Mouse (Mus musculus) myocyte (in vitro differentiated cells): ENCODE measurements at regions not wholly inside any gene's neighbourhood (a gene's known extent, or its start where the extent isn't known, plus 50 kb on each side); places are given as distances from the start of the nearest gene placed in this dataset.

Experiments
- H3K27me3 ChIP-seq: one replicate; pipeline ENCODE4 v1.6.1; 2011; ENCODE audit not compliant: control insufficient read depth, insufficient read depth, insufficient read length
- H3K36me3 ChIP-seq: one replicate; pipeline ENCODE4 v1.6.1; 2011; ENCODE audit not compliant: control insufficient read depth, insufficient read depth
- H3K4me2 ChIP-seq: one replicate; pipeline ENCODE4 v1.6.1; 2011; ENCODE audit warnings: low read depth, control low read depth
- H3K4me3 ChIP-seq: one replicate; pipeline ENCODE4 v1.5.1; 2011; ENCODE audit warnings: mild to moderate bottlenecking, control low read depth, moderate library complexity
- H3K79me2 ChIP-seq: one replicate; pipeline ENCODE4 v1.6.1; 2011; ENCODE audit not compliant: control insufficient read depth, insufficient read depth
- H3ac ChIP-seq: one replicate; pipeline ENCODE4 v1.6.1; 2011; ENCODE audit not compliant: control insufficient read depth, insufficient read length
- CEBPB ChIP-seq: IDR thresholded peaks from 2 replicates; pipeline ENCODE4 v1.6.1; 2011; ENCODE audit warnings: mild to moderate bottlenecking, moderate library complexity; ENCODE audit not compliant: poor library complexity, insufficient read depth, severe bottlenecking
- E2F4 ChIP-seq: IDR thresholded peaks from one replicate; pipeline ENCODE4 v1.6.1; 2011; ENCODE audit warnings: mild to moderate bottlenecking, control low read depth, moderate library complexity; ENCODE audit not compliant: insufficient read depth
- MAX ChIP-seq: IDR thresholded peaks from one replicate; pipeline ENCODE4 v1.6.1; 2011; ENCODE audit warnings: low read depth, mild to moderate bottlenecking, control low read depth
- MYOD1 ChIP-seq, 3 experiments: IDR thresholded peaks; one replicate each; pipeline ENCODE4 v1.6.1; 2011; ENCODE audit warnings: control low read depth in 2 of 3, low read depth in 2 of 3, mild to moderate bottlenecking in 2 of 3, moderate library complexity in 1 of 3; ENCODE audit not compliant: insufficient read length in 2 of 3, control insufficient read depth in 1 of 3
- MYOG ChIP-seq, 3 experiments: IDR thresholded peaks; one replicate each; pipeline ENCODE4 v1.6.1; 2011; ENCODE audit warnings: control low read depth in 2 of 3, low read depth in 2 of 3, mild to moderate bottlenecking in 2 of 3; ENCODE audit not compliant: insufficient read length in 2 of 3, control insufficient read depth in 1 of 3, insufficient read depth in 1 of 3
- POLR2A ChIP-seq: IDR thresholded peaks from one replicate; pipeline ENCODE4 v1.6.1; 2011; ENCODE audit warnings: low read depth, mild to moderate bottlenecking, control low read depth, moderate library complexity; ENCODE audit not compliant: insufficient read length
- POLR2AphosphoS2 ChIP-seq: IDR thresholded peaks from one replicate; pipeline ENCODE4 v1.6.1; 2011; ENCODE audit warnings: low read depth, control low read depth; ENCODE audit not compliant: insufficient read length
- REST ChIP-seq: IDR thresholded peaks from one replicate; pipeline ENCODE4 v1.6.1; 2011; ENCODE audit warnings: mild to moderate bottlenecking, control low read depth, moderate library complexity; ENCODE audit not compliant: insufficient read depth, insufficient read length
- SRF ChIP-seq: IDR thresholded peaks from one replicate; pipeline ENCODE4 v1.6.1; 2011; ENCODE audit warnings: low read depth; ENCODE audit not compliant: control insufficient read depth, insufficient read length
- TCF12 ChIP-seq: IDR thresholded peaks from one replicate; pipeline ENCODE4 v1.6.1; 2011; ENCODE audit warnings: mild to moderate bottlenecking, control low read depth; ENCODE audit not compliant: poor library complexity, insufficient read depth, severe bottlenecking
- TCF3 ChIP-seq: IDR thresholded peaks from one replicate; pipeline ENCODE4 v1.6.1; 2011; ENCODE audit warnings: low read depth, control low read depth; ENCODE audit not compliant: insufficient read length
- USF1 ChIP-seq: IDR thresholded peaks from one replicate; pipeline ENCODE4 v1.6.1; 2011; ENCODE audit warnings: low read depth, mild to moderate bottlenecking, control low read depth, moderate library complexity

DNA sequence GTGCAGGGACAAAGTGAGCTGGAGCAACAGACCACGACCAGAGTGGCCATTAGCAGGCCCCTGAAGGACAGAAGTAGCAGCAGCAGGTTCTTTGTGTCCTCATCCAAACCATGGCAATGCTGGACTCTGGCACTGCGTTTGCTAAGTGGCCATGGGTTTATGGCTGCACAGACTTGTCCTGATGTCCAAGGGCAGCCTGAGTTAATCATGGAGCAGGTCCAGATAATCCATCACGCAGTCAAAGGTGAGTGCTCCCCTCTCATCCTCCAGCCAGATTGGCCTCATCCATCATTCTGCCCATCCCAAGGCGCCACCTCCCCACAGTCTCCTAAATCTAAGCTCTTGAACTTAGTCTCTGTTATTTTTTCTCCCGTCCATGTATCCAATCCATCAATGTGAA lies 186.4 kb downstream of the Fam198b start:
- no peak for TF ChIP-seq E2F4
- TF ChIP-seq CEBPB = no peak
- no peak for TF ChIP-seq MYOD1 (IDR thresholded peaks at IDR 0.05; ENCODE audit: control insufficient read depth in 1 of 3, insufficient read length in 2 of 3, low read depth in 2 of 3)
- no peak for TF ChIP-seq POLR2AphosphoS2
- no peak for TF ChIP-seq REST
- no peak for TF ChIP-seq POLR2A
- TF ChIP-seq SRF = no peak
- no peak for TF ChIP-seq MYOG (IDR thresholded peaks at IDR 0.05; ENCODE audit: control insufficient read depth in 1 of 3, insufficient read depth in 1 of 3, insufficient read length in 2 of 3, low read depth in 2 of 3)
- TF ChIP-seq TCF12 = no peak
- TF ChIP-seq USF1 = no peak
- TF ChIP-seq TCF3 = no peak
- TF ChIP-seq MAX = no peak
- H3K4me3 ChIP-seq = no peak overlapping the region
- H3K27me3 ChIP-seq = no peaks in the 10 kb centered on the region
- no peak overlapping the region for H3ac ChIP-seq
- H3K79me2 ChIP-seq = no peaks in the 10 kb centered on the region
- H3K4me2 ChIP-seq = no peak overlapping the region
- no peaks in the 10 kb centered on the region for H3K36me3 ChIP-seq

GRCm38 (mm10) chr3:80079801-80080418 lies 195.6 kb downstream of the Fam198b start:
- Histone ChIP-seq H3K4me3 (no peak overlapping the region), H3K36me3 (no peaks in the 10 kb centered on the region), H3K4me2 (peak overlapping the region; percentile 60), H3ac (no peak overlapping the region), H3K27me3 (no peaks in the 10 kb centered on the region), H3K79me2 (no peaks in the 10 kb centered on the region)
- no peak for TF ChIP-seq POLR2AphosphoS2
- no peak for TF ChIP-seq REST
- TF ChIP-seq CEBPB = no peak
- TF ChIP-seq MYOD1 (IDR thresholded peaks at IDR 0.05; ENCODE audit: control insufficient read depth in 1 of 3, insufficient read length in 2 of 3, low read depth in 2 of 3) = no peak
- no peak for TF ChIP-seq USF1
- no peak for TF ChIP-seq POLR2A
- no peak for TF ChIP-seq E2F4
- TF ChIP-seq TCF3 = no peak
- TF ChIP-seq SRF = no peak

GRCm38 (mm10) chr3:80081210-80081609 lies 196.9 kb downstream of the Fam198b start:
- Histone ChIP-seq H3K79me2 (no peaks in the 10 kb centered on the region), H3ac (no peak overlapping the region), H3K27me3 (no peaks in the 10 kb centered on the region), H3K36me3 (no peaks in the 10 kb centered on the region), H3K4me2 (no peak overlapping the region), H3K4me3 (no peak overlapping the region)
- TF ChIP-seq MYOD1 (IDR thresholded peaks at IDR 0.05; ENCODE audit: control insufficient read depth in 1 of 3, insufficient read length in 2 of 3, low read depth in 2 of 3) (no peak), SRF (no peak), REST (no peak), USF1 (no peak), TCF3 (no peak), E2F4 (no peak), CEBPB (no peak), MAX (no peak), POLR2AphosphoS2 (no peak), POLR2A (no peak), TCF12 (no peak), MYOG (IDR thresholded peaks at IDR 0.05; ENCODE audit: control insufficient read depth in 1 of 3, insufficient read depth in 1 of 3, insufficient read length in 2 of 3, low read depth in 2 of 3) (no peak)

- Histone ChIP-seq H3K27me3 (no peaks in the 10 kb centered on the region), H3K4me2 (no peak overlapping the region), H3ac (no peak overlapping the region), H3K4me3 (no peak overlapping the region), H3K79me2 (no peaks in the 10 kb centered on the region), H3K36me3 (no peaks in the 10 kb centered on the region)
- TF ChIP-seq CEBPB = peak; percentile 67; the same call in 1 of the 2 replicates
- TF ChIP-seq E2F4 = no peak
- TF ChIP-seq TCF3 = no peak
- TF ChIP-seq USF1 = no peak
- no peak for TF ChIP-seq MYOD1 (IDR thresholded peaks at IDR 0.05; ENCODE audit: control insufficient read depth in 1 of 3, insufficient read length in 2 of 3, low read depth in 2 of 3)
Measured at GRCm38 (mm10) chr3:80082780-80083519, 198.6 kb downstream of the Fam198b start.
